Mouse (Mus musculus): ENCODE results near the gene Fgf12. TPM values are rescaled to one million over a fixed set of nuclear protein-coding genes. Genes with fewer than 3 reads are reported as not detected.

Gene Fgf12
- polyA plus RNA-seq, 1 experiment from 2014 or later = 0.74 TPM

DNA sequence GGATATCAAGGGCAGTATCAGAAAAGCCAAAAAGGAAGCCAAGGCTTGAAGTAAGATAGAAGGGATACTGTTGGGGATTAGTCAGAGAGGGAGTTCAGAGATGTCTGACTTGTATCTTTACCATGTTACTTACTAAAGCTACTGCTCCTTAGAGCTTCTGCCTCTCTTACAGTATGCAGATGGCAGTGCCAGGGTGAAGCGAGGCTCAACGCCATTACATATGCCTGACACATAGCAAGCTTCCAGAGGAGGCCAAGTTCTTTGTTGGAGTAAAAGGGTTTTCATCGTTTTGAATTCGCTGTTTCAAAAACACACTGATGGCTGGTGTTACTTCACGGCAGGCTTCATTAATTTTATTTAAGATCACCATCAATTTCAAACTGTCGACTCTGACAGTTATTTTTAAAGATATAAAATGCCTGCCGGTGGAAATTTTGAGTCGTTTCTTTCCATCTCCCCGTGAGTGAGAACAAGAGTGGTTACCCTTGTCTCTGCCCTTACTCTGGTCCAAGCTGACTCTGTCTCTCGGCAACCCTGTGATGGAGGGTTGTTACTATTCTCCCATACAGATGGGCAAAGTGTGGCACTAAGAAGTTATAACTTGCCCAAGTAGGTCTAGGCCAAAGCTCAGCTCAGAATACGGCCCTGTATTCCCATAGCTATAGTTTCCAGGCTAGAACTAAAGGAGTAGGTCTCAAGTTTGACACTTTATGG lies 121.9 kb downstream of the Fgf12 start:
- Histone ChIP-seq H3K4me2 (replicated peaks; ENCODE audit: low read depth) (no peak overlapping the region), H3K4me3 (ENCODE audit: low read depth, low read length) (no peak overlapping the region), H3K27ac (replicated peaks) (no peak overlapping the region), H3K36me3 (ENCODE audit: control insufficient read depth, insufficient read depth, low read length) (no peaks in the 10 kb centered on the region), H3K27me3 (ENCODE audit: control insufficient read depth, insufficient read depth, low read length) (no peaks in the 10 kb centered on the region), H3K9me3 (ENCODE audit: control insufficient read depth, low read length) (no peaks in the 10 kb centered on the region), H3K9ac (ENCODE audit: low read length) (no peak overlapping the region), H3K4me1 (replicated peaks; ENCODE audit: control insufficient read depth, insufficient read depth) (no peaks in the 10 kb centered on the region)
- ATAC-seq (ENCODE audit: low FRiP score, low TSS enrichment) = no peak
- DNase-seq (ENCODE audit: low spot score) = no peak
- WGBS = 80% methylated on average over 11 of the region's 11 CpGs
- TF ChIP-seq CTCF (IDR thresholded peaks at IDR 0.05; ENCODE audit: low read depth) (no peak), EP300 (optimal IDR thresholded peaks at IDR 0.05) (no peak)

DNA sequence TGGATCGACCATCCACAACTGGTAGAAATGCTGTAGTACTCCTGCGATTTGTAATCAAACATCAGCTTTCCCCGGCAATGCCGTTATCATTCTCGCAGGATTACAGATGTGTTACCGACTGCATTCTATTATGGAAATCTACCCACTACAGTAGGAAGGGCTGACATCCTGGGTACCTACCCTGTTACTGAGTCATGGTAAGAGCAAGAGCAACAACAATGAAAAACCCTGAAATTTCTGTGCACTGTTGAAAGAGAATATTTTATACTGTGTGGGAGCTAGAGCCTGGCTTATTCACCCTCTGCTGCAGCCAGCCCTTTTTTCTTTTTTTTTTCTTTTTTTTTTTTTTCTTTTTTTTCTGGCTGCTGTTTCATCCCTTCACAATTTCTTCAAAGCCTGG lies 126.6 kb downstream of the Fgf12 start:
- no peaks in the 10 kb centered on the region for H3K27me3 ChIP-seq (ENCODE audit: control insufficient read depth, insufficient read depth, low read length)
- no peak for DNase-seq (ENCODE audit: low spot score)
- no peak overlapping the region for H3K9ac ChIP-seq (ENCODE audit: low read length)
- H3K4me2 ChIP-seq (replicated peaks; ENCODE audit: low read depth) = no peak overlapping the region
- no peak for ATAC-seq (ENCODE audit: low FRiP score, low TSS enrichment)
- H3K9me3 ChIP-seq (ENCODE audit: control insufficient read depth, low read length) = no peaks in the 10 kb centered on the region
- no peaks in the 10 kb centered on the region for H3K36me3 ChIP-seq (ENCODE audit: control insufficient read depth, insufficient read depth, low read length)
- TF ChIP-seq CTCF (IDR thresholded peaks at IDR 0.05; ENCODE audit: low read depth) (no peak), EP300 (optimal IDR thresholded peaks at IDR 0.05) (no peak)
- 82% methylated on average over 6 of the region's 6 CpGs for WGBS
- H3K27ac ChIP-seq (replicated peaks) = no peak overlapping the region
- H3K4me1 ChIP-seq (replicated peaks; ENCODE audit: control insufficient read depth, insufficient read depth) = no peaks in the 10 kb centered on the region
- no peak overlapping the region for H3K4me3 ChIP-seq (ENCODE audit: low read depth, low read length)

GRCm38 (mm10) chr16:28625689-28626088 lies 127.2 kb downstream of the Fgf12 start:
- WGBS = 54% methylated on average over 5 of the region's 5 CpGs
- ATAC-seq (ENCODE audit: low FRiP score, low TSS enrichment) = no peak
- DNase-seq (ENCODE audit: low spot score) = no peak

DNA sequence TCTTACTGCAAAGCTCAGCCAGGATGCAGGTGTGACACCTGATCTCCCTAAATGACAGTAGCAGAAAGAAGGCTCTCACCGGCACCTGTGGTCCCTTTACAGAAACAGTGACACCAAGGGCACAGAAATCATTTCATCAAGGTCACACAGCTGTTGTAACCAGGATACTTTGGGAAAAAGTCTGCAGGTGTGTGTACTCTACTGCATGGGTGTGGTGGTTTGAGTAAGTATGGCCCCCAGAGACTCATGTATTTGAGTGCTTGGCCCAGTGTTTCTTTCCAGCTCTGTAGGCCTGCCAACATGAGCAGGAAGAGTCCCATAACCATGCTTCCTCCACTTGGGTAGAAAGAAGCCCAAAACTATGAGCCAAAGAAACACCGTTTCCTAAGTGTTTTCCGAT lies 138.5 kb downstream of the Fgf12 start:
- H3K9me3 ChIP-seq (ENCODE audit: control insufficient read depth, low read length) = no peaks in the 10 kb centered on the region
- H3K27me3 ChIP-seq (ENCODE audit: control insufficient read depth, insufficient read depth, low read length) = no peaks in the 10 kb centered on the region
- H3K4me3 ChIP-seq (ENCODE audit: low read depth, low read length) = no peak overlapping the region
- no peak overlapping the region for H3K4me2 ChIP-seq (replicated peaks; ENCODE audit: low read depth)
- TF ChIP-seq EP300 (optimal IDR thresholded peaks at IDR 0.05) (no peak), CTCF (IDR thresholded peaks at IDR 0.05; ENCODE audit: low read depth) (no peak)
- no peak overlapping the region for H3K27ac ChIP-seq (replicated peaks)
- DNase-seq (ENCODE audit: low spot score) = no peak
- H3K36me3 ChIP-seq (ENCODE audit: control insufficient read depth, insufficient read depth, low read length) = no peaks in the 10 kb centered on the region
- no peak overlapping the region for H3K9ac ChIP-seq (ENCODE audit: low read length)
- ATAC-seq (ENCODE audit: low FRiP score, low TSS enrichment) = no peak
- H3K4me1 ChIP-seq (replicated peaks; ENCODE audit: control insufficient read depth, insufficient read depth) = no peaks in the 10 kb centered on the region
- 76% methylated on average over 3 of the region's 3 CpGs for WGBS

More at GRCm38 (mm10) chr16:28625689-28626088, 127.2 kb downstream of the Fgf12 start:
- Histone ChIP-seq H3K9me3 (ENCODE audit: control insufficient read depth, low read length) (no peaks in the 10 kb centered on the region), H3K4me2 (replicated peaks; ENCODE audit: low read depth) (no peak overlapping the region), H3K27ac (replicated peaks) (no peak overlapping the region), H3K9ac (ENCODE audit: low read length) (no peak overlapping the region), H3K27me3 (ENCODE audit: control insufficient read depth, insufficient read depth, low read length) (no peaks in the 10 kb centered on the region), H3K4me3 (ENCODE audit: low read depth, low read length) (no peak overlapping the region), H3K4me1 (replicated peaks; ENCODE audit: control insufficient read depth, insufficient read depth) (no peaks in the 10 kb centered on the region), H3K36me3 (ENCODE audit: control insufficient read depth, insufficient read depth, low read length) (no peaks in the 10 kb centered on the region)
- TF ChIP-seq CTCF (IDR thresholded peaks at IDR 0.05; ENCODE audit: low read depth) (no peak), EP300 (optimal IDR thresholded peaks at IDR 0.05) (no peak)

GRCm38 (mm10) chr16:28610940-28611339 lies 141.9 kb downstream of the Fgf12 start:
- ATAC-seq (ENCODE audit: low FRiP score, low TSS enrichment) = no peak
- Histone ChIP-seq H3K36me3 (ENCODE audit: control insufficient read depth, insufficient read depth, low read length) (no peaks in the 10 kb centered on the region), H3K9ac (ENCODE audit: low read length) (no peak overlapping the region), H3K9me3 (ENCODE audit: control insufficient read depth, low read length) (no peaks in the 10 kb centered on the region), H3K4me2 (replicated peaks; ENCODE audit: low read depth) (no peak overlapping the region), H3K4me1 (replicated peaks; ENCODE audit: control insufficient read depth, insufficient read depth) (no peaks in the 10 kb centered on the region), H3K4me3 (ENCODE audit: low read depth, low read length) (no peak overlapping the region), H3K27ac (replicated peaks) (no peak overlapping the region), H3K27me3 (ENCODE audit: control insufficient read depth, insufficient read depth, low read length) (no peaks in the 10 kb centered on the region)
- peak; percentile 24 for DNase-seq (ENCODE audit: low spot score)
- 15% methylated on average over 3 of the region's 3 CpGs for WGBS
- TF ChIP-seq EP300 (optimal IDR thresholded peaks at IDR 0.05) (no peak), CTCF (IDR thresholded peaks at IDR 0.05; ENCODE audit: low read depth) (peak; percentile 66)

GRCm38 (mm10) chr16:28603155-28603554 lies 149.7 kb downstream of the Fgf12 start:
- Histone ChIP-seq H3K4me2 (replicated peaks; ENCODE audit: low read depth) (no peak overlapping the region), H3K36me3 (ENCODE audit: control insufficient read depth, insufficient read depth, low read length) (no peaks in the 10 kb centered on the region), H3K4me1 (replicated peaks; ENCODE audit: control insufficient read depth, insufficient read depth) (no peaks in the 10 kb centered on the region), H3K27me3 (ENCODE audit: control insufficient read depth, insufficient read depth, low read length) (no peaks in the 10 kb centered on the region), H3K9ac (ENCODE audit: low read length) (no peak overlapping the region), H3K27ac (replicated peaks) (no peak overlapping the region), H3K9me3 (ENCODE audit: control insufficient read depth, low read length) (no peaks in the 10 kb centered on the region), H3K4me3 (ENCODE audit: low read depth, low read length) (no peak overlapping the region)
- WGBS = 82% methylated on average over 1 of the region's 1 CpGs
- ATAC-seq (ENCODE audit: low FRiP score, low TSS enrichment) (no peak), DNase-seq (ENCODE audit: low spot score) (no peak)
- no peak for TF ChIP-seq EP300 (optimal IDR thresholded peaks at IDR 0.05)
